Mouse (Mus musculus) hindbrain, embryonic 11.5 days (tissue): ENCODE results near the gene Ncmap. TPM values are rescaled to one million over a fixed set of nuclear protein-coding genes. Genes with fewer than 3 reads are reported as not detected.

Source experiments
- ATAC-seq: fragments of 200-750 bp; cut with Nextera tagmentation; 2 replicates; pipeline ENCODE4 v1.8.0; 2017; ENCODE audit warnings: mild to moderate bottlenecking, moderate TSS enrichment, moderate library complexity; ENCODE audit not compliant: low FRiP score
- DNase-seq: peaks from one replicate; pipeline ENCODE4 v3.0.0-alpha.2; 2015; ENCODE audit warnings: low spot score
- H3K27ac ChIP-seq: fragments of 300-500 bp; sonication (generic); 2 replicates; pipeline ENCODE4 v1.5.1; 2014; ENCODE audit warnings: mild to moderate bottlenecking, low read depth, low read length
- H3K27me3 ChIP-seq: fragments of 300-500 bp; sonication (generic); 2 replicates; pipeline ENCODE4 v1.6.1; 2014; ENCODE audit warnings: mild to moderate bottlenecking, low read length, moderate library complexity, mixed read lengths; ENCODE audit not compliant: control insufficient read depth, insufficient read depth
- H3K36me3 ChIP-seq: fragments of 300-500 bp; sonication (generic); 2 replicates; pipeline ENCODE4 v1.6.1; 2014; ENCODE audit warnings: mild to moderate bottlenecking, low read length, moderate library complexity, mixed read lengths; ENCODE audit not compliant: control insufficient read depth, insufficient read depth
- H3K4me1 ChIP-seq: fragments of 300-500 bp; sonication (generic); replicated peaks from 2 replicates; pipeline ENCODE4 v1.6.1; 2014; ENCODE audit warnings: low read length, mixed read lengths; ENCODE audit not compliant: control insufficient read depth, insufficient read depth
- H3K4me2 ChIP-seq: fragments of 300-500 bp; sonication (generic); replicated peaks from 2 replicates; pipeline ENCODE4 v1.6.1; 2014; ENCODE audit warnings: mild to moderate bottlenecking, low read depth, low read length
- H3K4me3 ChIP-seq: fragments of 300-500 bp; sonication (generic); 2 replicates; pipeline ENCODE4 v1.5.1; 2014; ENCODE audit warnings: low read depth, low read length
- H3K9ac ChIP-seq: fragments of 300-500 bp; sonication (generic); 2 replicates; pipeline ENCODE4 v1.6.1; 2014; ENCODE audit warnings: low read depth, low read length
- H3K9me3 ChIP-seq: fragments of 300-500 bp; sonication (generic); 2 replicates; pipeline ENCODE4 v1.6.1; 2016; ENCODE audit warnings: low read length; ENCODE audit not compliant: control insufficient read depth
- WGBS: fragments of 180-500 bp; shearing (Covaris S2); extraction: QIAGEN DNeasy Blood & Tissue Kit; methylation state at CpG from one replicate; pipeline ENCODE4 v1.1.7; 2014; 5-methylcytosine and 5-hydroxymethylcytosine counted together
- polyA plus RNA-seq: library from polyadenylated mRNA; unstranded; fragments of >200 nt; fragmentation: Nextera tagmentation; extraction: Ambion mirVana; gene quantifications from 2 replicates; pipeline ENCODE4 v1.2.1, GENCODE M21; 2014

The Ncmap gene
- polyA plus RNA-seq, 1 experiment from 2014 or later = not detected

GRCm38 (mm10) chr4:135394666-135395065 lies 3.4 kb downstream of the Ncmap start:
- ATAC-seq (no peak), DNase-seq (no peak)
- no peak overlapping the region for H3K9ac ChIP-seq
- WGBS = 80% methylated on average over 7 of the region's 7 CpGs
- H3K27me3 ChIP-seq = peaks cover 22% of the 10 kb centered on the region
- H3K9me3 ChIP-seq = no peaks in the 10 kb centered on the region
- no peak overlapping the region for H3K4me3 ChIP-seq
- H3K27ac ChIP-seq = no peak overlapping the region
- no peak overlapping the region for H3K4me2 ChIP-seq
- H3K36me3 ChIP-seq = no peaks in the 10 kb centered on the region
- peaks cover 2% of the 10 kb centered on the region; the same call in 1 of the 2 replicates for H3K4me1 ChIP-seq

GRCm38 (mm10) chr4:135393381-135393780 lies 4.6 kb downstream of the Ncmap start:
- Histone ChIP-seq H3K27me3 (peaks cover 18% of the 10 kb centered on the region), H3K9ac (no peak overlapping the region), H3K27ac (no peak overlapping the region), H3K36me3 (no peaks in the 10 kb centered on the region), H3K4me2 (no peak overlapping the region), H3K4me3 (no peak overlapping the region), H3K9me3 (no peaks in the 10 kb centered on the region), H3K4me1 (peaks cover 2% of the 10 kb centered on the region; the same call in 1 of the 2 replicates)
- DNase-seq (no peak), ATAC-seq (no peak)
- WGBS = 79% methylated on average over 6 of the region's 6 CpGs

- ATAC-seq = no peak
- no peak for DNase-seq
- WGBS = 65% methylated on average over 3 of the region's 3 CpGs
These were observed 5.2 kb downstream of the Ncmap start for GRCm38 (mm10) chr4:135392801-135393200.

GRCm38 (mm10) chr4:135391014-135391413 lies 7.0 kb downstream of the Ncmap start:
- ATAC-seq = no peak
- no peak overlapping the region for H3K9ac ChIP-seq
- H3K36me3 ChIP-seq = no peaks in the 10 kb centered on the region
- WGBS = 74% methylated on average over 6 of the region's 6 CpGs
- H3K4me2 ChIP-seq = no peak overlapping the region
- no peaks in the 10 kb centered on the region for H3K9me3 ChIP-seq
- no peak overlapping the region for H3K4me3 ChIP-seq
- H3K27ac ChIP-seq = no peak overlapping the region
- no peaks in the 10 kb centered on the region for H3K27me3 ChIP-seq
- no peak for DNase-seq
- H3K4me1 ChIP-seq = no peaks in the 10 kb centered on the region

More at GRCm38 (mm10) chr4:135392801-135393200, 5.2 kb downstream of the Ncmap start:
- Histone ChIP-seq H3K9me3 (no peaks in the 10 kb centered on the region), H3K9ac (no peak overlapping the region), H3K36me3 (no peaks in the 10 kb centered on the region), H3K27me3 (peaks cover 13% of the 10 kb centered on the region), H3K4me1 (peaks cover 2% of the 10 kb centered on the region; the same call in 1 of the 2 replicates), H3K4me2 (no peak overlapping the region), H3K27ac (no peak overlapping the region), H3K4me3 (no peak overlapping the region)

- Histone ChIP-seq H3K36me3 (no peaks in the 10 kb centered on the region), H3K4me2 (no peak overlapping the region), H3K9me3 (no peaks in the 10 kb centered on the region), H3K9ac (no peak overlapping the region), H3K4me1 (no peaks in the 10 kb centered on the region), H3K4me3 (no peak overlapping the region), H3K27me3 (no peaks in the 10 kb centered on the region), H3K27ac (no peak overlapping the region)
- 62% methylated on average over 10 of the region's 10 CpGs for WGBS
- no peak for ATAC-seq
- no peak for DNase-seq
These were observed 12.4 kb downstream of the Ncmap start for GRCm38 (mm10) chr4:135385614-135386013.

GRCm38 (mm10) chr4:135382316-135382715 lies 15.7 kb downstream of the Ncmap start:
- DNase-seq = peak; percentile 91
- Histone ChIP-seq H3K4me1 (no peaks in the 10 kb centered on the region), H3K27ac (no peak overlapping the region), H3K27me3 (no peaks in the 10 kb centered on the region), H3K9me3 (no peaks in the 10 kb centered on the region), H3K4me3 (no peak overlapping the region), H3K36me3 (no peaks in the 10 kb centered on the region), H3K9ac (no peak overlapping the region), H3K4me2 (no peak overlapping the region)
- WGBS = 8% methylated on average over 14 of the region's 14 CpGs
- ATAC-seq = no peak

- H3K27ac ChIP-seq = no peak overlapping the region
- no peak overlapping the region for H3K4me2 ChIP-seq
- H3K4me1 ChIP-seq = no peaks in the 10 kb centered on the region
- 37% methylated on average over 8 of the region's 8 CpGs for WGBS
- DNase-seq (no peak), ATAC-seq (no peak)
- no peak overlapping the region for H3K4me3 ChIP-seq
- no peak overlapping the region for H3K9ac ChIP-seq
- no peaks in the 10 kb centered on the region for H3K36me3 ChIP-seq
- H3K9me3 ChIP-seq = no peaks in the 10 kb centered on the region
- no peaks in the 10 kb centered on the region for H3K27me3 ChIP-seq
These were observed 16.7 kb downstream of the Ncmap start for GRCm38 (mm10) chr4:135381355-135381754.

- H3K4me1 ChIP-seq = no peaks in the 10 kb centered on the region
- H3K9ac ChIP-seq = no peak overlapping the region
- DNase-seq (no peak), ATAC-seq (no peak)
- no peak overlapping the region for H3K4me3 ChIP-seq
- WGBS = 83% methylated on average over 11 of the region's 11 CpGs
- no peaks in the 10 kb centered on the region for H3K36me3 ChIP-seq
- no peak overlapping the region for H3K4me2 ChIP-seq
- H3K9me3 ChIP-seq = no peaks in the 10 kb centered on the region
- H3K27me3 ChIP-seq = no peaks in the 10 kb centered on the region
- no peak overlapping the region for H3K27ac ChIP-seq
These were observed 20.8 kb downstream of the Ncmap start for GRCm38 (mm10) chr4:135377241-135377640.

- H3K9ac ChIP-seq = no peak overlapping the region
- no peak overlapping the region for H3K4me3 ChIP-seq
- H3K27ac ChIP-seq = no peak overlapping the region
- no peaks in the 10 kb centered on the region for H3K36me3 ChIP-seq
- ATAC-seq = no peak
- H3K27me3 ChIP-seq = no peaks in the 10 kb centered on the region
- H3K4me2 ChIP-seq = no peak overlapping the region
- no peak for DNase-seq
- H3K4me1 ChIP-seq = no peaks in the 10 kb centered on the region
- 64% methylated on average over 3 of the region's 3 CpGs for WGBS
- H3K9me3 ChIP-seq = no peaks in the 10 kb centered on the region
These were observed 22.6 kb downstream of the Ncmap start for GRCm38 (mm10) chr4:135375444-135375843.
